Comparison of ENCODE assay signal across 38 mouse cellular contexts in genomic region chr5:68043339-68043738, GRCm38 (mm10). TPM values are rescaled to one million over a fixed set of nuclear protein-coding genes. Genes with fewer than 3 reads are reported as not detected.
"Had no signal": no experiment of that assay in that cellular context is flagged by ENCODE, and none has a peak within 500 bp of the region (broad histone marks: within the 10 kb centered on the region; RNA-seq: fewer than 3 reads in every experiment).

No protein-coding gene starts in this region.

- H3K36me3 ChIP-seq: embryonic facial prominence, embryonic 10.5 days; embryonic facial prominence, embryonic 12.5 days; embryonic facial prominence, embryonic 13.5 days; embryonic facial prominence, embryonic 15.5 days; forebrain, embryonic 10.5 days; forebrain, embryonic 12.5 days; forebrain, embryonic 15.5 days had no signal

- H3K9ac ChIP-seq: embryonic facial prominence, embryonic 12.5 days; embryonic facial prominence, embryonic 13.5 days; embryonic facial prominence, embryonic 15.5 days; forebrain, embryonic 12.5 days; forebrain, embryonic 13.5 days; forebrain, embryonic 15.5 days; forebrain, postnatal 0 days had no signal

- DNase-seq: cerebellum, adult 8-10 months; cerebellum, adult 9-10 months; cerebellum, adult 9-11 months; cerebellum, postnatal 10 days; cerebellum, postnatal 14 days; cerebellum, postnatal 25 days; cerebellum, postnatal 36 days; embryo, embryonic 11 days; forebrain, postnatal 0 days; gastrocnemius, adult 2 months; gastrocnemius, postnatal 10 days; gastrocnemius, postnatal 14 days; gastrocnemius, postnatal 25 days; gastrocnemius, postnatal 36 days; heart, adult 11 months; heart, adult 18-20 months; heart, adult 2 months had no signal

- H3K4me1 ChIP-seq: embryonic facial prominence, embryonic 10.5 days; embryonic facial prominence, embryonic 12.5 days; embryonic facial prominence, embryonic 13.5 days; embryonic facial prominence, embryonic 15.5 days; forebrain, embryonic 10.5 days; forebrain, embryonic 12.5 days; forebrain, embryonic 13.5 days; forebrain, embryonic 15.5 days had no signal

- H3K27ac ChIP-seq: embryonic facial prominence, embryonic 10.5 days; embryonic facial prominence, embryonic 12.5 days; embryonic facial prominence, embryonic 13.5 days; embryonic facial prominence, embryonic 15.5 days; forebrain, embryonic 10.5 days; forebrain, embryonic 12.5 days; forebrain, embryonic 13.5 days; forebrain, embryonic 15.5 days; gastrocnemius, adult 2 months; heart, adult 2 months had no signal

- H3K4me2 ChIP-seq: embryonic facial prominence, embryonic 12.5 days; embryonic facial prominence, embryonic 13.5 days; embryonic facial prominence, embryonic 15.5 days; forebrain, embryonic 12.5 days; forebrain, embryonic 13.5 days; forebrain, embryonic 15.5 days had no signal

- H3K4me3 ChIP-seq: embryonic facial prominence, embryonic 10.5 days; embryonic facial prominence, embryonic 12.5 days; embryonic facial prominence, embryonic 13.5 days; embryonic facial prominence, embryonic 15.5 days; erythroblast, embryonic 14.5 days; forebrain, embryonic 10.5 days; forebrain, embryonic 12.5 days; forebrain, embryonic 13.5 days; forebrain, embryonic 15.5 days; gastrocnemius, adult 2 months; heart, adult 2 months had no signal

- H3K9me3 ChIP-seq: embryonic facial prominence, embryonic 10.5 days; embryonic facial prominence, embryonic 12.5 days; embryonic facial prominence, embryonic 13.5 days; embryonic facial prominence, embryonic 15.5 days; forebrain, embryonic 10.5 days; forebrain, embryonic 12.5 days; forebrain, embryonic 13.5 days; forebrain, embryonic 15.5 days had no signal

- H3K27me3 ChIP-seq: embryonic facial prominence, embryonic 12.5 days; embryonic facial prominence, embryonic 13.5 days; embryonic facial prominence, embryonic 15.5 days; forebrain, embryonic 12.5 days; forebrain, embryonic 13.5 days; forebrain, embryonic 15.5 days had no signal

- ATAC-seq: forebrain, embryonic 13.5 days; forebrain, embryonic 14.5 days; forebrain, embryonic 15.5 days; forebrain, embryonic 16.5 days; forebrain, postnatal 0 days had no signal

RNA-seq across cellular contexts. Expression of gene Grxcr1, which starts 11.7 kb away (rescaled TPM):
- total RNA-seq: common myeloid progenitor, adult 5-6 weeks; forebrain, postnatal 0 days; gastrocnemius, adult 18-20 months; gastrocnemius, adult 2 months; gastrocnemius, adult 8-10 months; gastrocnemius, postnatal 10 days; gastrocnemius, postnatal 14 days; gastrocnemius, postnatal 25 days; gastrocnemius, postnatal 36 days; gastrocnemius, postnatal 4 days; heart, adult 18-20 months; heart, adult 2 months; heart, adult 8-10 months had no signal
- polyA plus RNA-seq: cortical plate, adult 2 months; embryonic facial prominence, embryonic 11.5 days; embryonic facial prominence, embryonic 13.5 days; embryonic facial prominence, embryonic 15.5 days; erythroblast, embryonic 14.5 days; forebrain, embryonic 10.5 days; forebrain, embryonic 11.5 days; forebrain, embryonic 12.5 days; forebrain, embryonic 13.5 days; forebrain, embryonic 14.5 days; forebrain, embryonic 15.5 days; forebrain, embryonic 16.5 days; forebrain, postnatal 0 days; frontal cortex, adult 2 months; gonadal fat pad, adult 2 months; heart, adult 2 months had no signal
